Mouse (Mus musculus) frontal cortex, postnatal 36 days (tissue): ENCODE measurements around the gene Ppp1ca.

Source experiments
- DNase-seq, 2 experiments: peaks; one replicate each; pipeline ENCODE4 v3.0.0; 2022; ENCODE audit warnings: low spot score in 2 of 2

Ppp1ca gene

GRCm38 (mm10) chr19:4231253-4232185 lies 39.7 kb downstream of the Ppp1ca start, which contains the start of gene Pold4:
TSS of gene Pold4 (plus strand) at chr19:4231899.
- peak; percentile 96 to 98 for DNase-seq

- no peak for DNase-seq
Measured at GRCm38 (mm10) chr19:4232186-4232572, 40.3 kb downstream of the Ppp1ca start.

GRCm38 (mm10) chr19:4232651-4233050 lies 40.8 kb downstream of the Ppp1ca start:
- DNase-seq = no peak

GRCm38 (mm10) chr19:4234548-4234947 lies 42.7 kb downstream of the Ppp1ca start:
- DNase-seq = no peak

- DNase-seq = no peak
Measured at GRCm38 (mm10) chr19:4240247-4240668, 48.4 kb downstream of the Ppp1ca start.

- DNase-seq = no peak
Measured at GRCm38 (mm10) chr19:4242416-4242815, 50.6 kb downstream of the Ppp1ca start.

GRCm38 (mm10) chr19:4244775-4245174 lies 52.9 kb downstream of the Ppp1ca start:
- DNase-seq = no peak
